Mouse (Mus musculus) cortical plate, adult 2 months (tissue): ENCODE measurements at regions not wholly inside any gene's neighbourhood (a gene's known extent, or its start where the extent isn't known, plus 50 kb on each side); places are given as distances from the start of the nearest gene placed in this dataset.

ENCODE experiments used
- CTCF ChIP-seq: fragments of 200-500 bp; IDR thresholded peaks from 2 replicates; pipeline ENCODE4 v1.5.1; 2011; ENCODE audit warnings: mild to moderate bottlenecking, control low read depth, low read length; ENCODE audit not compliant: insufficient read depth; ENCODE audit errors: extremely low read depth
- POLR2A ChIP-seq: fragments of 200-500 bp; IDR thresholded peaks from 2 replicates; pipeline ENCODE4 v1.6.1; 2011; ENCODE audit warnings: mild to moderate bottlenecking, low read length, control low read depth; ENCODE audit not compliant: insufficient read depth; ENCODE audit errors: extremely low read depth

DNA sequence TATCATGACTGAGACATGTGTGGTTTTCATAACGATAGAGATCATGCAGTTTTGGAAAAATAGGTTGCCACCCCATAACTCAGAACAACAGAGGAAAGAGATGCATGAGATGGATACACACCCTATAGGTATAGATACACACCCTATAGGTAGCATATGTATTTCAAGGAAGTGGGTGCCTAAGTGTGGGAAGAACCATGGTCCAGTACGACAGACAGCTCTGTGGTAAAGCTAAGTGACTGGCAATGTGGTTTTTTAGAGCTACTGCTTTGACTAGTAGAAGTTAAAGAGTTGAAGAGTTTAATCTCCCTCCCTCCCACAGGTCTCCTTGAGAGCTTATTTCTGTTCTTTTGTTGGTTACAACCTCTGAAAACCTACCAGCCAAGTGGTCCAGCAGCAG lies 60.2 kb upstream of the Clint1 start:
- TF ChIP-seq CTCF (no peak), POLR2A (no peak)
